Mouse (Mus musculus) embryonic facial prominence, embryonic 11.5 days (tissue): ENCODE results near the gene Hpn. TPM values are rescaled to one million over a fixed set of nuclear protein-coding genes. Genes with fewer than 3 reads are reported as not detected.
A peak's percentile ranks its signal among the peaks of the same experiment; 100 is the strongest.

ENCODE experiments used
- ATAC-seq: fragments of 200-750 bp; cut with Nextera tagmentation; replicated peaks from 2 replicates; pipeline ENCODE4 v1.8.0; 2017; ENCODE audit warnings: low read depth; ENCODE audit not compliant: insufficient number of reproducible peaks, low FRiP score, low TSS enrichment
- DNase-seq: peaks from one replicate; pipeline ENCODE4 v3.0.0-alpha.2; 2015; ENCODE audit warnings: low spot score
- H3K27ac ChIP-seq: fragments of 300-500 bp; sonication (generic); replicated peaks from 2 replicates; pipeline ENCODE4 v1.5.1; 2014; ENCODE audit warnings: mild to moderate bottlenecking, low read depth, low read length, control low read depth
- H3K27me3 ChIP-seq: fragments of 300-500 bp; sonication (generic); 2 replicates; pipeline ENCODE4 v1.6.1; 2014; ENCODE audit warnings: mild to moderate bottlenecking, low read length, moderate library complexity, mixed read lengths; ENCODE audit not compliant: control insufficient read depth, insufficient read depth
- H3K36me3 ChIP-seq: fragments of 300-500 bp; sonication (generic); replicated peaks from 2 replicates; pipeline ENCODE4 v1.6.1; 2014; ENCODE audit warnings: low read depth, mild to moderate bottlenecking, low read length, moderate library complexity, mixed read lengths; ENCODE audit not compliant: control insufficient read depth, insufficient read depth
- H3K4me1 ChIP-seq: fragments of 300-500 bp; sonication (generic); 2 replicates; pipeline ENCODE4 v1.6.1; 2014; ENCODE audit warnings: low read length, mixed read lengths; ENCODE audit not compliant: control insufficient read depth, insufficient read depth
- H3K4me2 ChIP-seq: fragments of 300-500 bp; sonication (generic); 2 replicates; pipeline ENCODE4 v1.6.1; 2014; ENCODE audit warnings: low read depth, mild to moderate bottlenecking, control low read depth, low read length, moderate library complexity
- H3K4me3 ChIP-seq: fragments of 300-500 bp; sonication (generic); 2 replicates; pipeline ENCODE4 v1.5.1; 2014; ENCODE audit warnings: low read depth, low read length, control low read depth
- H3K9ac ChIP-seq: fragments of 300-500 bp; sonication (generic); replicated peaks from 2 replicates; pipeline ENCODE4 v1.6.1; 2014; ENCODE audit warnings: mild to moderate bottlenecking, control low read depth, low read length
- H3K9me3 ChIP-seq: fragments of 300-500 bp; sonication (generic); replicated peaks from 2 replicates; pipeline ENCODE4 v1.6.1; 2016; ENCODE audit warnings: mild to moderate bottlenecking, low read length, inconsistent platforms, mixed read lengths; ENCODE audit not compliant: control insufficient read depth
- WGBS: fragments of 180-500 bp; shearing (Covaris S2); extraction: QIAGEN DNeasy Blood & Tissue Kit; methylation state at CpG from one replicate; pipeline ENCODE4 v1.1.7; 2014; 5-methylcytosine and 5-hydroxymethylcytosine counted together
- polyA plus RNA-seq: library from polyadenylated mRNA; unstranded; fragments of >200 nt; fragmentation: Nextera tagmentation; extraction: Ambion mirVana; gene quantifications from 2 replicates; pipeline ENCODE4 v1.2.1, GENCODE M21; 2014

Hpn gene
- polyA plus RNA-seq, 1 experiment from 2014 or later: 2.2 TPM

DNA sequence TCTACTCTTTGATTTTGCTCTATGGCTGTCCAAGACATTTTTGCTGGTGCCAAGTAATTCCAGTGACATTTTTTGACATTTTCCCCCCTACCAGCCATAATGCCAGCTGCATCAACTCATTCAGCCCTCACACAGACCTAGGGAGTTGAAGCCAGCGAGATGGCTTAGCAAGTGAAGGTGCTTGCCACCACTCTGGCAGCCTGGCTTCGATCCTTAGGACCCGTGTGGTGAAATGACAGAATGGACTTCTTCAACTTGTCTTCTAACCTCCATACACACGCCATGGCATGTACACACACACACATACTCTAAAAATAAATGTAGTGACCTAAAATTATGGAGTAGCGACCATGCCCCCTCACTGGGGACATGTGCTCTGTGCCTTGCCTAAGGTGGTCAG, 9.3 kb upstream of the Hpn start:
- H3K4me3 ChIP-seq: no peak overlapping the region
- DNase-seq (no peak), ATAC-seq (no peak)
- WGBS: 84% methylated on average over 5 of the region's 5 CpGs
- peaks cover 19% of the 10 kb centered on the region for H3K27me3 ChIP-seq
- H3K4me1 ChIP-seq: peaks cover 4% of the 10 kb centered on the region
- no peak overlapping the region for H3K4me2 ChIP-seq
- no peak overlapping the region for H3K9ac ChIP-seq
- no peaks in the 10 kb centered on the region for H3K9me3 ChIP-seq
- H3K36me3 ChIP-seq: peaks cover 3% of the 10 kb centered on the region; the same call in 1 of the 2 replicates
- H3K27ac ChIP-seq: no peak overlapping the region

DNA sequence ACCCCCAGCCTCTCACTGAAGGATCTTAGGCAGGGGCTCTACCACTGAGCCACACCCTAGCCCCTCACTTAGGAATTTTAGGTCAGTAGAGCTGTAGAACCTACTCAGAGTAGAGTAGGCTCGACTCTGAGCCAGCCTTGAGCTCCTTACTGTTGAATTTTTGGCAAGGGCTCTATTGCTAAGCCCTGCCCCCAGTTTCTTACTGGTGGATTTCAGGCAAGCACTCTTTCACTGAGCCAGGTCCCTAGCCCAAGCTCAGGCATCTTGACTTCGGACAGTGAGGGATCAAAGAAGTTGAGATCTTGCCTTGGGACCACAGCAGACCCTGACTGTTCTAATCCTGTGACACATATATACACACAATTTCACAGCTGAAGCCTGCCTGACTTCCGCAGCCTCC, 8.6 kb upstream of the Hpn start:
- Histone ChIP-seq H3K27ac (no peak overlapping the region), H3K4me3 (no peak overlapping the region), H3K9me3 (no peaks in the 10 kb centered on the region), H3K4me2 (no peak overlapping the region), H3K27me3 (peaks cover 19% of the 10 kb centered on the region), H3K36me3 (no peaks in the 10 kb centered on the region), H3K4me1 (peaks cover 4% of the 10 kb centered on the region), H3K9ac (no peak overlapping the region)
- DNase-seq (no peak), ATAC-seq (no peak)
- WGBS: 89% methylated on average over 3 of the region's 3 CpGs

DNA sequence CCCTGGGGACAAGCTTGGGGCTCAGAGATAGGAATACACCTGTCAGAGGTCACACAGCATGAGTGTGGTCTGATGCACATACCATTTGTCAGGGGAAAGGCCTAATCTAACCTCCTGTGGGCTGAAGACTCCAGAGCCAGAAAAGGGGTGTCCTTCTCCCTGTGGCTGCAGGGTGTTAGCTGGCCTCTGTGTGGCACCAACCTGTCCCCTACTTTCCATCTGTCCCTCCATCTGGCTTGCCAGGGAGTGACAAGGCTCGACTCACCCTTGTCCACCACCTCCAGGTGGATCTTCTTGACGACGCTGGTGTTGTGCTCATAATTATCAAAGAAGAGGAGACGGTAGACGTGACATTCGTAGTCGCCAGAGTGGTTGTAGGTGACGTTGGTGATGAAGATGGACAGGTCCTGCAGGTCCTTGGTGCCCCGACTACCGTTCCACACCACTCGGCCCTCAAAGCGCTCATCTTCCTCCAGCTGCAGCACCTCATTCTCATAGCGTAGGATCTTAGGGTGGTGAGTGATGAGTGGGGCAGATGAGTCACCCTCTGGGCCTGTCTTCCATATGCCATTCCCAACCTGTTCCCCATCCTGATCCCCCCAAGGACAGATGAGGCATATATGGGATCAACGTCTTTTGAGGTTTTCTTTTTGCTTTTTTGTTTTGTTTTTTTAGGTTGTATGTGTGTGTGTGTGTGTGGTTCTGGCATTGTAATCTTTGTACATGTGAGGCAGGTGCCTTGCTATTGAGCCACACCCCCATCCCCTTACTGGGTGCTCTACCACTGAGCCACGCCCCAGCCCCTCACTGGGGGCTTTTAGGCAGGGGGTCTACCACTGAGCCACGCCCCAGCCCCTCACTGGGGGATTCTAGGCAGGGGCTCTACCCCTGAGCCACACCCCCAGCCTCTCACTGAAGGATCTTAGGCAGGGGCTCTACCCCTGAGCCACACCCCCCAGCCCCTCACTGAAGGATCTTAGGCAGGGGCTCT, 7.8 kb upstream of the Hpn start:
- Histone ChIP-seq H3K4me3 (no peak overlapping the region), H3K9me3 (no peaks in the 10 kb centered on the region), H3K27ac (no peak overlapping the region), H3K36me3 (no peaks in the 10 kb centered on the region), H3K9ac (no peak overlapping the region), H3K4me1 (peaks cover 4% of the 10 kb centered on the region), H3K4me2 (no peak overlapping the region), H3K27me3 (peaks cover 19% of the 10 kb centered on the region)
- ATAC-seq: no peak
- WGBS: 86% methylated on average over 16 of the region's 16 CpGs
- DNase-seq: no peak

DNA sequence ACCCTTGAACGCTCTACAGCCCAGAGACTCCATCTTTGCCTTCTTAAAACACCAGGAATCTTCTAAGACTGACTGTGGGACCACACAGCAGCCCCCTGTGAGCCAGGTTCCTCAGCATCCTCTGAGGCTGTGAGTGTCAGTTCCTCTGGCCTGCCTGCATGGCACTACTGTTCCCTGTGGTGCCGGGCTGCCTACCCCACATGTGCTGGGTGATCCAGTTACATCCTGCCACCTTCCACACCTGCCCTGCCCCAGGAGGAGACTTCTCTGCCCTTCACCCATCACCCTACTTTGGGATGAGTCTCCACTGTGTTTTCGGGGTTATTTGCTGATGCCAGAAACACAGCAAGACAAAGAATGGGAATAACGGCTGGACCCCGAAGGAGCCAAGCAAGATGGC, 4.5 kb upstream of the Hpn start:
- no peak overlapping the region for H3K27ac ChIP-seq

DNA sequence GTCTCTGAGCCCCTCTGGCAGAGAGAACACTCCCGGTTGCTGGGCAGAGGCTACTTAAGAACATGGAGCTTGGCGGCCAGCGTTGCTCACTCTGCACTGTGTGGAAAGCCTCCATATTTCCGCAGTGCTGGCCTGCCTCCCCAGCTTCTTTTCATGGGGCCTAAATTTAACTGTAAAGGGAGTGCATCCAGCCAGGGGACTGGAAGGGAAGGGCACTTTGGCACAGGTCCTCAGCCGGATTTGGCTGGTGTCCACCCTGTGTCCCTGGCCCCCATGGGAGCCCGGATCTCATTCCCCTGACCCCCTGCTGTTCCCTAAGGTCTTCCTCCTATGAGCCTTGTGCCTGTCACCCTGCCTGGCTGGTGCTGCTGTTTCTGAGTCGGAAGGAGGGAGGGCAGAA, 3.4 kb upstream of the Hpn start:
- WGBS: 71% methylated on average over 7 of the region's 7 CpGs
- Histone ChIP-seq H3K27me3 (peaks cover 2% of the 10 kb centered on the region; the same call in 1 of the 2 replicates), H3K36me3 (no peaks in the 10 kb centered on the region), H3K9me3 (no peaks in the 10 kb centered on the region), H3K4me3 (no peak overlapping the region), H3K4me1 (peaks cover 3% of the 10 kb centered on the region; the same call in 1 of the 2 replicates), H3K27ac (no peak overlapping the region), H3K4me2 (no peak overlapping the region), H3K9ac (no peak overlapping the region)
- no peak for DNase-seq
- no peak for ATAC-seq

More for the DNA sequence above, 4.5 kb upstream of the Hpn start:
- 85% methylated on average over 5 of the region's 5 CpGs for WGBS
- Histone ChIP-seq H3K4me2 (no peak overlapping the region), H3K4me3 (no peak overlapping the region), H3K27me3 (peaks cover 2% of the 10 kb centered on the region; the same call in 1 of the 2 replicates), H3K4me1 (peaks cover 3% of the 10 kb centered on the region; the same call in 1 of the 2 replicates), H3K9ac (no peak overlapping the region), H3K9me3 (no peaks in the 10 kb centered on the region), H3K36me3 (no peaks in the 10 kb centered on the region)
- DNase-seq (no peak), ATAC-seq (no peak)

DNA sequence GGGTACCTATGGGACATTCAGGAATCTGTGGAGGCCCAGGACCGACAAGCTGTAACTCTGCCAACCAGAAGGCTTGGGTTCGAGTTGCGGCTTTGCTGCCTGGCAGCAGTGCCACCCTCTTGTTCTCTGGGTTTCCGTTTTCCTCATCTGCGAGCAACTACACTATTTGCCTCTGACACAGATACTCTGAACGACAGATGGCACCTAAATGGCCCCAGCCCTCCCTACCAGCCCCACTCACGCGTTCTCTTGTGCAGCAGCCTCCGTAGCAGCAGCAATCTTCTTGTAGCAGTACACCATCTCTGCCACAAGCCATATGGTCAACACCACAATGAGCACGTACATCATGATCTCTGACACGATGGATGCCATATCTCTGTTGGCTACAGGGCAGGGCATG, 2.4 kb upstream of the Hpn start:
- Histone ChIP-seq H3K27ac (no peak overlapping the region), H3K27me3 (peaks cover 2% of the 10 kb centered on the region; the same call in 1 of the 2 replicates), H3K9me3 (no peaks in the 10 kb centered on the region), H3K36me3 (no peaks in the 10 kb centered on the region), H3K9ac (no peak overlapping the region), H3K4me1 (peaks cover 3% of the 10 kb centered on the region; the same call in 1 of the 2 replicates), H3K4me2 (no peak overlapping the region), H3K4me3 (no peak overlapping the region)
- DNase-seq (no peak), ATAC-seq (no peak)
- WGBS: 89% methylated on average over 11 of the region's 11 CpGs

DNA sequence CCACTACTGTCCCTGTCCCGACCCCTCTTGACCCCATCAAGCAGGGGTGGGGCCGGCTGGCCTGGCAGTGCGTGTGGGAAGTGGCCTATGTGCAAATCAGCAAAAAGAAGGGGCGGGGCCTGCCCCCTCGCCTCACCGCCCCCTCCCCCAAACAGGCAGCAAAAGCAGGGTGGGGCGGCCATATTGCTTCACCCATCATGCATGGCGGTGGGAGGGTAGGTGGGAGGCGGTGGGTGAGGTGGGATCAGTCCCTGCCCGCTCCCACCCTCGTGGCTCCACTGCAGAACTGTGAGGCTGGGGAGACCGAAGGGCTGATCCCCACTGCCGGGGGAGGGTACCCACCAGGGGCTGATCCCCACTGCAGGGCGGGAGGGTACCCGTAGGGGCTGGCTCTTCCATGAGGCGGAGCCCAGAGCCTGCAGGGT, 1.6 kb upstream of the Hpn start:
- Histone ChIP-seq H3K36me3 (no peaks in the 10 kb centered on the region), H3K27ac (no peak overlapping the region), H3K4me2 (no peak overlapping the region), H3K4me3 (no peak overlapping the region), H3K9me3 (no peaks in the 10 kb centered on the region), H3K27me3 (peaks cover 2% of the 10 kb centered on the region; the same call in 1 of the 2 replicates), H3K9ac (no peak overlapping the region), H3K4me1 (peaks cover 3% of the 10 kb centered on the region; the same call in 1 of the 2 replicates)
- DNase-seq: peak; percentile 24
- WGBS: 31% methylated on average over 16 of the region's 16 CpGs
- 0 out of 2 replicates have a peak, but pooled peaks have one; percentile 39 for ATAC-seq

DNA sequence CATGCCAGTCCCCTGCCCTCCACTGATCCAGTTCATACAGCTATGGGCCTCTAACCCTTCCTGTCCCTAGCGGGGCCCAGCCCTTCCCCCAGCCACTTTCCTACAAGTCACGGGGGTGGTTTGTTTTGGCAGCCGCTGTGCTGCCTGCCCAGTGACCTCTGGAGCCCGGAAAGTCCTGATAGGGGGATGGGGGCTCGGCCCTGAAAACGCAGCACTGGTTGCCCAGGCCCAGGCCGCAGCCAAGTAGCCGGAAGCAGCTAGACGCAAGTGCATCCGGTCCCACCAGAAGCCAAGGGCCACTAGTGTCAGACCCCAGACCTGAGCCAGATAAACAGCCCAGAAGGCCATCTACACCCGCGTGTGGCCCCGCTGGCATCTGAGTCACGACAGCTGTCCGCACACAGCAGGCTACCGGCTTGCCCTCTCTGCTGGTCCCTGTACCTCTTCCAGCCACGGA, 525 bp upstream of the Hpn start:
- Histone ChIP-seq H3K27me3 (peaks cover 2% of the 10 kb centered on the region; the same call in 1 of the 2 replicates), H3K4me3 (no peak overlapping the region; the same call in 1 of the 2 replicates), H3K27ac (no peak overlapping the region), H3K36me3 (no peaks in the 10 kb centered on the region), H3K9ac (peak overlapping the region; percentile 22; the same call in 1 of the 2 replicates), H3K4me1 (peaks cover 3% of the 10 kb centered on the region; the same call in 1 of the 2 replicates), H3K9me3 (no peaks in the 10 kb centered on the region), H3K4me2 (0 out of 2 replicates have a peak overlapping the region, but pooled peaks have one; percentile 26)
- 0 out of 2 replicates have a peak, but pooled peaks have one; percentile 37 for ATAC-seq
- DNase-seq: peak; percentile 30
- 9% methylated on average over 17 of the region's 17 CpGs for WGBS
